Comparison of ENCODE assay signal across 16 mouse cellular contexts in genomic region chr5:119300106-119300505, GRCm38 (mm10).
DNase-seq lines count a peak whose midpoint lies in the region; ATAC-seq lines count a peak whose summit lies in the region.
"Had no signal": no experiment of that assay in that cellular context is flagged by ENCODE, and none has a peak within 500 bp of the region (broad histone marks: within the 10 kb centered on the region; RNA-seq: fewer than 3 reads in every experiment).

No protein-coding gene starts in this region.

- H3K9me3 ChIP-seq in heart, embryonic 12.5 days (replicated peaks), result no peaks in the 10 kb centered on the region
- H3K9me3 ChIP-seq: forebrain, embryonic 15.5 days; midbrain, embryonic 13.5 days had no signal

- no peak overlapping the region for H3K4me3 ChIP-seq in heart, embryonic 12.5 days
- H3K4me3 ChIP-seq: forebrain, embryonic 15.5 days; heart, adult 2 months; midbrain, embryonic 13.5 days had no signal

- H3K4me2 ChIP-seq in heart, embryonic 12.5 days, result no peak overlapping the region
- H3K4me2 ChIP-seq: forebrain, embryonic 15.5 days; midbrain, embryonic 13.5 days had no signal

- no peak for ATAC-seq in heart, embryonic 12.5 days (ENCODE audit: insufficient number of reproducible peaks, low FRiP score)
- ATAC-seq: forebrain, embryonic 15.5 days; midbrain, embryonic 13.5 days had no signal

- H3K4me1 ChIP-seq in heart, embryonic 12.5 days (replicated peaks), result peaks cover 3% of the 10 kb centered on the region; the same call in 1 of the 2 replicates

- H3K36me3 ChIP-seq in heart, embryonic 12.5 days, result no peaks in the 10 kb centered on the region
- H3K36me3 ChIP-seq: forebrain, embryonic 15.5 days; midbrain, embryonic 13.5 days had no signal

- 50% methylated on average over 7 of the region's 7 CpGs for WGBS in heart, embryonic 12.5 days

- peaks cover 17% of the 10 kb centered on the region for H3K27me3 ChIP-seq in heart, embryonic 12.5 days (replicated peaks)
- H3K27me3 ChIP-seq: forebrain, embryonic 15.5 days had no signal

- no peak overlapping the region for H3K27ac ChIP-seq in heart, embryonic 12.5 days (ENCODE audit: poor library complexity, severe bottlenecking)
- H3K27ac ChIP-seq: forebrain, embryonic 15.5 days; heart, adult 2 months; liver, embryonic 14.5 days; midbrain, embryonic 13.5 days had no signal

- peak; percentile 83 for DNase-seq in heart, adult 11 months
- peak; percentile 5 to 9 for DNase-seq in urinary bladder, postnatal 36 days (ENCODE audit: low spot score in 2 of 2)
- no peak for DNase-seq in urinary bladder, postnatal 10 days (ENCODE audit: low spot score)
- DNase-seq in kidney, postnatal 14 days, result peak; percentile 72
- peak; percentile 67 for DNase-seq in yolk sac, embryonic 10.5 days (ENCODE audit: low spot score)
- no peak for DNase-seq in right cerebral cortex, adult 2 months (ENCODE audit: low spot score in 2 of 2)
- no peak for DNase-seq in ovary, postnatal 10 days (ENCODE audit: low spot score)
- DNase-seq: adrenal gland, adult 8-10 months; cerebellum, adult 11 months; heart, postnatal 36 days; thymus, postnatal 25 days had no signal

- H3K9ac ChIP-seq in heart, embryonic 12.5 days, result no peak overlapping the region
- H3K9ac ChIP-seq: forebrain, embryonic 15.5 days; liver, embryonic 14.5 days; midbrain, embryonic 13.5 days had no signal

Comparison
In these comparisons a context has a peak if more than half of its experiments do, and no peak if none do; other contexts are left out.
1. DNase-seq: peak in heart, adult 11 months (single experiment), urinary bladder, postnatal 36 days (2 of 2), kidney, postnatal 14 days (single experiment) and yolk sac, embryonic 10.5 days (single experiment); none in urinary bladder, postnatal 10 days (single experiment), right cerebral cortex, adult 2 months (0 of 2) and ovary, postnatal 10 days (single experiment).